Mouse (Mus musculus) brown adipose tissue, adult 24 weeks (tissue): ENCODE data around the gene Gm5142. TPM values are rescaled to one million over a fixed set of nuclear protein-coding genes. Genes with fewer than 3 reads are reported as not detected.

Experiments used
- H3K27ac ChIP-seq: fragments of 200-500 bp; replicated peaks from 2 replicates; pipeline ENCODE4 v1.5.1; 2012; ENCODE audit warnings: low read depth, mild to moderate bottlenecking, low read length
- H3K4me1 ChIP-seq: fragments of 200-500 bp; 2 replicates; pipeline ENCODE4 v1.6.1; 2012; ENCODE audit warnings: low read length, mixed read lengths; ENCODE audit not compliant: control insufficient read depth, insufficient read depth, insufficient read length
- H3K4me3 ChIP-seq: fragments of 200-500 bp; 2 replicates; pipeline ENCODE4 v1.5.1; 2012; ENCODE audit warnings: low read depth, mild to moderate bottlenecking, low read length, moderate library complexity; ENCODE audit not compliant: insufficient read depth
- polyA plus RNA-seq: library from polyadenylated mRNA; stranded (reverse); fragments of >200 nt; gene quantifications from 2 replicates; pipeline ENCODE4 v1.2.4, GENCODE M21; 2012; ENCODE audit not compliant: missing spikeins, insufficient read depth, insufficient read length

Gene Gm5142
- polyA plus RNA-seq, 1 experiment: not detected

DNA sequence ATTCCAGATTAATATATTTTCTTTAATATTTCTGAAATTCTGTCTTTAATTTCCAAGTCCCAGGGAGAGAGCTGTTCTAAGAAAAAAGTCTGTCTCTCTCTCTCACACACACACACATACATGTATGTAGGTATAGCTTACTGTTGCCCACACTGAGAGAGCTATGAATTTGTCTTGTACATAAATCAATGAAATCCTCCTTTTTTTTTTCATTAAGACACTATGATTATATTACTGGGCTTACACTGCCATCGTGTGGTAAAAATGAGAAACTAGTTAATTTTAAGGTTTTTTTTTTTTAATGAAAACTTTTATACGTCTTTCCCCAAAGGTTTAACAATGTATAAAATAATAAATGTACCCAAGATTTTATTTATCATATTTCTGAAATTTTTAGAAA is 64.3 kb downstream of the Gm5142 start:
- H3K4me1 ChIP-seq: no peaks in the 10 kb centered on the region
- H3K27ac ChIP-seq: no peak overlapping the region
- H3K4me3 ChIP-seq: no peak overlapping the region

Other genes with a start within 250 kb of the Gm5142 start
- gene 1700129C05Rik, start 35.9 kb downstream of the Gm5142 start, polyA plus RNA-seq: not detected in 2 replicates
- 7.3 and 9.6 TPM in 2 replicates for gene Rcbtb1, start 22.5 kb upstream of the Gm5142 start, polyA plus RNA-seq
- not detected in 2 replicates for gene Gm6904, start 81.5 kb upstream of the Gm5142 start, polyA plus RNA-seq
- gene Phf11a, start 118.8 kb upstream of the Gm5142 start, polyA plus RNA-seq: not detected in 2 replicates
- gene Phf11b, start 162.6 kb upstream of the Gm5142 start, polyA plus RNA-seq: 1.2 and 2.0 TPM in 2 replicates
- gene Phf11d, start 186.7 kb upstream of the Gm5142 start, polyA plus RNA-seq: 6.7 and 7.3 TPM in 2 replicates
- gene Phf11c, start 216.6 kb upstream of the Gm5142 start, polyA plus RNA-seq: not detected in 2 replicates